Comparison of ENCODE assay signal across 23 mouse cellular contexts in genomic region chr8:64916793-64917192, GRCm38 (mm10). TPM values are rescaled to one million over a fixed set of nuclear protein-coding genes. Genes with fewer than 3 reads are reported as not detected.
DNase-seq lines count a peak whose midpoint lies in the region; ATAC-seq and TF ChIP-seq lines count a peak whose summit lies in the region.
"Had no signal": no experiment of that assay in that cellular context is flagged by ENCODE, and none has a peak within 500 bp of the region (broad histone marks: within the 10 kb centered on the region; RNA-seq: fewer than 3 reads in every experiment).

No protein-coding gene starts in this region.

- no peaks in the 10 kb centered on the region for H3K9me3 ChIP-seq in hindbrain, embryonic 13.5 days
- no peaks in the 10 kb centered on the region for H3K9me3 ChIP-seq in hindbrain, postnatal 0 days (ENCODE audit: low read length)
- no peaks in the 10 kb centered on the region for H3K9me3 ChIP-seq in kidney, postnatal 0 days (replicated peaks; ENCODE audit: low read length)
- no peaks in the 10 kb centered on the region for H3K9me3 ChIP-seq in neural tube, embryonic 14.5 days (ENCODE audit: control insufficient read depth, low read length)
- H3K9me3 ChIP-seq: hindbrain, embryonic 15.5 days; limb, embryonic 13.5 days; lung, embryonic 15.5 days; midbrain, embryonic 10.5 days had no signal

- POLR2A ChIA-PET in Patski (lab: Charles Lee) = no interaction called here

- peak; percentile 48 for ATAC-seq in hindbrain, embryonic 13.5 days (ENCODE audit: low FRiP score)
- no peak for ATAC-seq in hindbrain, postnatal 0 days
- peak; percentile 40; the same call in 1 of the 2 replicates for ATAC-seq in kidney, postnatal 0 days (replicated peaks; ENCODE audit: low FRiP score, low read depth)
- ATAC-seq in Patski = peak; percentile 31
- peak; percentile 85 for ATAC-seq in neural tube, embryonic 14.5 days (ENCODE audit: low read depth)
- ATAC-seq: intestine, embryonic 16.5 days; midbrain, embryonic 16.5 days had no signal

- H3K9ac ChIP-seq in hindbrain, embryonic 13.5 days = no peak overlapping the region
- H3K9ac ChIP-seq in hindbrain, postnatal 0 days (replicated peaks; ENCODE audit: low read length) = no peak overlapping the region
- no peak overlapping the region for H3K9ac ChIP-seq in kidney, postnatal 0 days (ENCODE audit: low read depth, low read length)
- no peak overlapping the region for H3K9ac ChIP-seq in neural tube, embryonic 14.5 days (replicated peaks; ENCODE audit: low read depth, low read length)
- H3K9ac ChIP-seq: hindbrain, embryonic 15.5 days; limb, embryonic 13.5 days; lung, embryonic 15.5 days had no signal

- in situ Hi-C loops in Patski (cut with MboI; ENCODE audit: low pct_unique_long_range_greater_than_20kb) = no loop called here

- H3K4me3 ChIP-seq in hindbrain, embryonic 13.5 days = no peak overlapping the region
- no peak overlapping the region for H3K4me3 ChIP-seq in hindbrain, postnatal 0 days (ENCODE audit: low read length)
- H3K4me3 ChIP-seq in kidney, postnatal 0 days (replicated peaks; ENCODE audit: low read depth, low read length) = no peak overlapping the region
- no peak overlapping the region for H3K4me3 ChIP-seq in neural tube, embryonic 14.5 days (ENCODE audit: low read depth, low read length)
- H3K4me3 ChIP-seq: erythroblast, embryonic 14.5 days; hindbrain, embryonic 15.5 days; limb, embryonic 13.5 days; lung, embryonic 15.5 days; midbrain, embryonic 10.5 days; myocyte had no signal

- H3K27me3 ChIP-seq in hindbrain, embryonic 13.5 days = no peaks in the 10 kb centered on the region
- H3K27me3 ChIP-seq in hindbrain, postnatal 0 days (ENCODE audit: insufficient read depth, low read length) = no peaks in the 10 kb centered on the region
- H3K27me3 ChIP-seq in kidney, postnatal 0 days (ENCODE audit: insufficient read depth, low read length) = no peaks in the 10 kb centered on the region
- H3K27me3 ChIP-seq in Patski = no peaks in the 10 kb centered on the region
- H3K27me3 ChIP-seq in neural tube, embryonic 14.5 days (ENCODE audit: control insufficient read depth, insufficient read depth, low read length) = no peaks in the 10 kb centered on the region
- H3K27me3 ChIP-seq: hindbrain, embryonic 15.5 days; limb, embryonic 13.5 days; lung, embryonic 15.5 days had no signal

- TF ChIP-seq CTCF in hindbrain, postnatal 0 days (IDR thresholded peaks at IDR 0.05; ENCODE audit: low read depth) = no peak
- no peak for TF ChIP-seq CTCF in kidney, postnatal 0 days (IDR thresholded peaks at IDR 0.05; ENCODE audit: low read depth)
- TF ChIP-seq CTCF in Patski (IDR thresholded peaks at IDR 0.05) = no peak

- H3K27ac ChIP-seq in hindbrain, embryonic 13.5 days = no peak overlapping the region
- no peak overlapping the region for H3K27ac ChIP-seq in hindbrain, postnatal 0 days
- no peak overlapping the region for H3K27ac ChIP-seq in kidney, postnatal 0 days
- no peak overlapping the region for H3K27ac ChIP-seq in neural tube, embryonic 14.5 days (ENCODE audit: low read depth, low read length)
- H3K27ac ChIP-seq: hindbrain, embryonic 15.5 days; limb, embryonic 13.5 days; lung, embryonic 15.5 days; midbrain, embryonic 10.5 days had no signal

- DNase-seq in hindbrain, postnatal 0 days (ENCODE audit: low spot score) = no peak
- peak; percentile 40 for DNase-seq in kidney, postnatal 0 days (ENCODE audit: low spot score)
- DNase-seq in kidney, postnatal 14 days = no peak
- DNase-seq in Patski (ENCODE audit: low read depth, low spot score) = no peak
- DNase-seq in frontal cortex, postnatal 10 days (ENCODE audit: low spot score in 2 of 2) = no peak
- DNase-seq: adrenal gland, postnatal 25 days; cerebellum, adult 11-12 months; cerebellum, adult 9-11 months; gastrocnemius, postnatal 14 days; heart, postnatal 14 days; kidney, postnatal 25 days; right cerebral cortex, postnatal 14 days had no signal

- CTCF ChIA-PET in Patski (lab: Charles Lee) = no interaction called here

- no peak overlapping the region for H3K4me2 ChIP-seq in hindbrain, embryonic 13.5 days
- H3K4me2 ChIP-seq in hindbrain, postnatal 0 days (ENCODE audit: low read depth, low read length) = no peak overlapping the region
- H3K4me2 ChIP-seq in kidney, postnatal 0 days (ENCODE audit: low read length) = no peak overlapping the region
- no peak overlapping the region for H3K4me2 ChIP-seq in neural tube, embryonic 14.5 days (ENCODE audit: low read depth, low read length)
- H3K4me2 ChIP-seq: hindbrain, embryonic 15.5 days; limb, embryonic 13.5 days; liver, embryonic 11.5 days; lung, embryonic 15.5 days had no signal

- no peaks in the 10 kb centered on the region for H3K36me3 ChIP-seq in hindbrain, embryonic 13.5 days
- H3K36me3 ChIP-seq in hindbrain, postnatal 0 days (ENCODE audit: insufficient read depth, low read length) = no peaks in the 10 kb centered on the region
- no peaks in the 10 kb centered on the region for H3K36me3 ChIP-seq in kidney, postnatal 0 days (ENCODE audit: insufficient read depth, low read length)
- H3K36me3 ChIP-seq in neural tube, embryonic 14.5 days (ENCODE audit: control insufficient read depth, insufficient read depth, low read length) = no peaks in the 10 kb centered on the region
- H3K36me3 ChIP-seq: hindbrain, embryonic 15.5 days; limb, embryonic 13.5 days; lung, embryonic 15.5 days; midbrain, embryonic 10.5 days had no signal

- WGBS in hindbrain, embryonic 13.5 days = 56% methylated on average over 5 of the region's 5 CpGs
- WGBS in hindbrain, postnatal 0 days = 48% methylated on average over 5 of the region's 5 CpGs
- 42% methylated on average over 5 of the region's 5 CpGs for WGBS in kidney, postnatal 0 days
- 69% methylated on average over 5 of the region's 5 CpGs for WGBS in neural tube, embryonic 14.5 days

- 0 out of 2 replicates have a peak, but pooled peaks cover 13% of the 10 kb centered on the region for H3K4me1 ChIP-seq in hindbrain, embryonic 13.5 days (replicated peaks)
- H3K4me1 ChIP-seq in hindbrain, postnatal 0 days (ENCODE audit: insufficient read depth, low read length) = no peaks in the 10 kb centered on the region
- H3K4me1 ChIP-seq in kidney, postnatal 0 days (replicated peaks; ENCODE audit: insufficient read depth, low read length) = no peaks in the 10 kb centered on the region
- H3K4me1 ChIP-seq in neural tube, embryonic 14.5 days (ENCODE audit: control insufficient read depth, insufficient read depth, low read length) = no peaks in the 10 kb centered on the region
- H3K4me1 ChIP-seq: lung, embryonic 15.5 days had no signal

RNA-seq across cellular contexts. Expression of gene Tmem192, which starts 30.2 kb away (rescaled TPM):
- polyA plus RNA-seq in hindbrain, embryonic 13.5 days (2015; fragmentation: Nextera tagmentation; extraction: Ambion mirVana) = 24.4 and 28.3 TPM in 2 replicates
- total RNA-seq in hindbrain, postnatal 0 days (2014; rRNA removed) = 21.1 and 22.8 TPM in 2 replicates
- 45.4 and 47.0 TPM in 2 replicates for polyA plus RNA-seq in hindbrain, postnatal 0 days (2015; fragmentation: Nextera tagmentation; extraction: Ambion mirVana)
- polyA plus RNA-seq in kidney, postnatal 0 days (2015; fragmentation: Nextera tagmentation; extraction: Ambion mirVana) = 50.0 and 50.3 TPM in 2 replicates
- 57.9 TPM for polyA plus RNA-seq in Patski (2021)
- 36.7 and 42.7 TPM in 2 replicates for polyA plus RNA-seq in neural tube, embryonic 14.5 days (2014; fragmentation: Nextera tagmentation; extraction: Ambion mirVana)
